Mouse (Mus musculus): ENCODE measurements at regions not wholly inside any gene's neighbourhood (a gene's known extent, or its start where the extent isn't known, plus 50 kb on each side); places are given as distances from the start of the nearest gene placed in this dataset.

- TF ChIP-seq CTCF (IDR thresholded peaks at IDR 0.05; ENCODE audit: borderline replicate concordance, insufficient read depth, low read depth, low read length) (no peak), POLR2A (IDR thresholded peaks at IDR 0.05; ENCODE audit: borderline replicate concordance, insufficient read depth, low read length) (no peak)
Observed at GRCm38 (mm10) chr14:25173873-25174272, 285.1 kb upstream of the Zmiz1 start.

All from cerebellum, adult 2 months (tissue).